Mouse (Mus musculus) embryonic facial prominence, embryonic 11.5 days (tissue): ENCODE results near the gene Kcnn1. TPM values are rescaled to one million over a fixed set of nuclear protein-coding genes. Genes with fewer than 3 reads are reported as not detected.
A peak's percentile ranks its signal among the peaks of the same experiment; 100 is the strongest.

ENCODE experiments used
- ATAC-seq: fragments of 200-750 bp; cut with Nextera tagmentation; replicated peaks from 2 replicates; pipeline ENCODE4 v1.8.0; 2017; ENCODE audit warnings: low read depth; ENCODE audit not compliant: insufficient number of reproducible peaks, low FRiP score, low TSS enrichment
- DNase-seq: peaks from one replicate; pipeline ENCODE4 v3.0.0-alpha.2; 2015; ENCODE audit warnings: low spot score
- H3K27ac ChIP-seq: fragments of 300-500 bp; sonication (generic); replicated peaks from 2 replicates; pipeline ENCODE4 v1.5.1; 2014; ENCODE audit warnings: mild to moderate bottlenecking, low read depth, low read length, control low read depth
- H3K27me3 ChIP-seq: fragments of 300-500 bp; sonication (generic); 2 replicates; pipeline ENCODE4 v1.6.1; 2014; ENCODE audit warnings: mild to moderate bottlenecking, low read length, moderate library complexity, mixed read lengths; ENCODE audit not compliant: control insufficient read depth, insufficient read depth
- H3K36me3 ChIP-seq: fragments of 300-500 bp; sonication (generic); replicated peaks from 2 replicates; pipeline ENCODE4 v1.6.1; 2014; ENCODE audit warnings: low read depth, mild to moderate bottlenecking, low read length, moderate library complexity, mixed read lengths; ENCODE audit not compliant: control insufficient read depth, insufficient read depth
- H3K4me1 ChIP-seq: fragments of 300-500 bp; sonication (generic); 2 replicates; pipeline ENCODE4 v1.6.1; 2014; ENCODE audit warnings: low read length, mixed read lengths; ENCODE audit not compliant: control insufficient read depth, insufficient read depth
- H3K4me2 ChIP-seq: fragments of 300-500 bp; sonication (generic); 2 replicates; pipeline ENCODE4 v1.6.1; 2014; ENCODE audit warnings: low read depth, mild to moderate bottlenecking, control low read depth, low read length, moderate library complexity
- H3K4me3 ChIP-seq: fragments of 300-500 bp; sonication (generic); 2 replicates; pipeline ENCODE4 v1.5.1; 2014; ENCODE audit warnings: low read depth, low read length, control low read depth
- H3K9ac ChIP-seq: fragments of 300-500 bp; sonication (generic); replicated peaks from 2 replicates; pipeline ENCODE4 v1.6.1; 2014; ENCODE audit warnings: mild to moderate bottlenecking, control low read depth, low read length
- H3K9me3 ChIP-seq: fragments of 300-500 bp; sonication (generic); replicated peaks from 2 replicates; pipeline ENCODE4 v1.6.1; 2016; ENCODE audit warnings: mild to moderate bottlenecking, low read length, inconsistent platforms, mixed read lengths; ENCODE audit not compliant: control insufficient read depth
- WGBS: fragments of 180-500 bp; shearing (Covaris S2); extraction: QIAGEN DNeasy Blood & Tissue Kit; methylation state at CpG from one replicate; pipeline ENCODE4 v1.1.7; 2014; 5-methylcytosine and 5-hydroxymethylcytosine counted together
- polyA plus RNA-seq: library from polyadenylated mRNA; unstranded; fragments of >200 nt; fragmentation: Nextera tagmentation; extraction: Ambion mirVana; gene quantifications from 2 replicates; pipeline ENCODE4 v1.2.1, GENCODE M21; 2014

Kcnn1 gene
- polyA plus RNA-seq, 1 experiment from 2014 or later, result 2.9 TPM

GRCm38 (mm10) chr8:70802786-70803510, 60.1 kb downstream of the Kcnn1 start:
- 63% methylated on average over 11 of the region's 11 CpGs for WGBS
- Histone ChIP-seq H3K9me3 (no peaks in the 10 kb centered on the region), H3K27me3 (peaks cover 42% of the 10 kb centered on the region), H3K4me2 (no peak overlapping the region), H3K4me3 (no peak overlapping the region), H3K4me1 (peaks cover 3% of the 10 kb centered on the region; the same call in 1 of the 2 replicates), H3K9ac (no peak overlapping the region), H3K36me3 (no peaks in the 10 kb centered on the region), H3K27ac (no peak overlapping the region)
- ATAC-seq (no peak), DNase-seq (no peak)

- Histone ChIP-seq H3K4me3 (no peak overlapping the region), H3K36me3 (no peaks in the 10 kb centered on the region), H3K9me3 (no peaks in the 10 kb centered on the region), H3K27ac (no peak overlapping the region), H3K4me2 (no peak overlapping the region), H3K9ac (no peak overlapping the region), H3K4me1 (peaks cover 4% of the 10 kb centered on the region; the same call in 1 of the 2 replicates), H3K27me3 (peaks cover 43% of the 10 kb centered on the region)
- DNase-seq (no peak), ATAC-seq (no peak)
- 82% methylated on average over 1 of the region's 1 CpGs for WGBS
These were observed 61.2 kb downstream of the Kcnn1 start for GRCm38 (mm10) chr8:70801830-70802229.

- Histone ChIP-seq H3K9me3 (no peaks in the 10 kb centered on the region), H3K4me2 (no peak overlapping the region), H3K27ac (no peak overlapping the region), H3K9ac (0 out of 2 replicates have a peak overlapping the region, but pooled peaks have one; percentile 18), H3K4me3 (no peak overlapping the region), H3K4me1 (peaks cover 9% of the 10 kb centered on the region), H3K36me3 (no peaks in the 10 kb centered on the region), H3K27me3 (peaks cover 43% of the 10 kb centered on the region)
- ATAC-seq (no peak), DNase-seq (no peak)
- WGBS, result 30% methylated on average over 15 of the region's 15 CpGs
These were observed 61.9 kb downstream of the Kcnn1 start for GRCm38 (mm10) chr8:70801156-70801555.

GRCm38 (mm10) chr8:70800648-70801047, 62.4 kb downstream of the Kcnn1 start:
- peaks cover 43% of the 10 kb centered on the region for H3K27me3 ChIP-seq
- 44% methylated on average over 10 of the region's 10 CpGs for WGBS
- H3K4me1 ChIP-seq, result peaks cover 9% of the 10 kb centered on the region
- H3K4me2 ChIP-seq, result no peak overlapping the region
- H3K36me3 ChIP-seq, result no peaks in the 10 kb centered on the region
- H3K9me3 ChIP-seq, result no peaks in the 10 kb centered on the region
- H3K9ac ChIP-seq, result no peak overlapping the region
- DNase-seq, result no peak
- H3K4me3 ChIP-seq, result no peak overlapping the region
- no peak overlapping the region for H3K27ac ChIP-seq
- ATAC-seq, result no peak

GRCm38 (mm10) chr8:70798281-70798680, 64.8 kb downstream of the Kcnn1 start:
- peaks cover 9% of the 10 kb centered on the region for H3K4me1 ChIP-seq
- no peak overlapping the region; the same call in 1 of the 2 replicates for H3K4me3 ChIP-seq
- DNase-seq, result no peak
- H3K9ac ChIP-seq, result no peak overlapping the region; the same call in 1 of the 2 replicates
- WGBS, result 12% methylated on average over 15 of the region's 15 CpGs
- H3K4me2 ChIP-seq, result peak overlapping the region; percentile 87; the same call in 1 of the 2 replicates
- H3K27me3 ChIP-seq, result peaks cover 28% of the 10 kb centered on the region
- no peak overlapping the region for H3K27ac ChIP-seq
- no peak for ATAC-seq
- no peaks in the 10 kb centered on the region for H3K9me3 ChIP-seq
- H3K36me3 ChIP-seq, result no peaks in the 10 kb centered on the region

- Histone ChIP-seq H3K27ac (no peak overlapping the region), H3K4me2 (peak overlapping the region; percentile 87), H3K9ac (peak overlapping the region; percentile 61), H3K27me3 (peaks cover 28% of the 10 kb centered on the region), H3K4me3 (peak overlapping the region; percentile 52), H3K9me3 (no peaks in the 10 kb centered on the region), H3K36me3 (no peaks in the 10 kb centered on the region), H3K4me1 (peaks cover 15% of the 10 kb centered on the region)
- DNase-seq (peak; percentile 94), ATAC-seq (peak; percentile 86)
- WGBS, result under 1% methylated on average over 51 of the region's 57 CpGs
These were observed 65.7 kb downstream of the Kcnn1 start for GRCm38 (mm10) chr8:70797081-70798070.

GRCm38 (mm10) chr8:70796403-70797080, 66.5 kb downstream of the Kcnn1 start:
- H3K9ac ChIP-seq, result peak overlapping the region; percentile 61
- no peak; the same call in 1 of the 2 replicates for ATAC-seq
- WGBS, result 2% methylated on average over 54 of the region's 54 CpGs
- H3K4me2 ChIP-seq, result peak overlapping the region; percentile 87
- peak overlapping the region; percentile 52 for H3K4me3 ChIP-seq
- H3K27me3 ChIP-seq, result peaks cover 28% of the 10 kb centered on the region
- DNase-seq, result no peak
- H3K27ac ChIP-seq, result 0 out of 2 replicates have a peak overlapping the region, but pooled peaks have one; percentile 28
- H3K36me3 ChIP-seq, result no peaks in the 10 kb centered on the region
- peaks cover 15% of the 10 kb centered on the region for H3K4me1 ChIP-seq
- no peaks in the 10 kb centered on the region for H3K9me3 ChIP-seq
